Mouse (Mus musculus) liver, adult 2 months (tissue): ENCODE data around the gene Olfr1348.
A peak's percentile ranks its signal among the peaks of the same experiment; 100 is the strongest.

Experiments
- CTCF ChIP-seq: fragments of 200-500 bp; IDR thresholded peaks from 2 replicates; pipeline ENCODE4 v1.5.1; 2011; ENCODE audit warnings: low read depth, low read length, control low read depth
- POLR2A ChIP-seq: fragments of 200-500 bp; IDR thresholded peaks from 2 replicates; pipeline ENCODE4 v1.6.1; 2011; ENCODE audit warnings: low read length, control low read depth; ENCODE audit not compliant: insufficient read depth; ENCODE audit errors: extremely low read depth

DNA sequence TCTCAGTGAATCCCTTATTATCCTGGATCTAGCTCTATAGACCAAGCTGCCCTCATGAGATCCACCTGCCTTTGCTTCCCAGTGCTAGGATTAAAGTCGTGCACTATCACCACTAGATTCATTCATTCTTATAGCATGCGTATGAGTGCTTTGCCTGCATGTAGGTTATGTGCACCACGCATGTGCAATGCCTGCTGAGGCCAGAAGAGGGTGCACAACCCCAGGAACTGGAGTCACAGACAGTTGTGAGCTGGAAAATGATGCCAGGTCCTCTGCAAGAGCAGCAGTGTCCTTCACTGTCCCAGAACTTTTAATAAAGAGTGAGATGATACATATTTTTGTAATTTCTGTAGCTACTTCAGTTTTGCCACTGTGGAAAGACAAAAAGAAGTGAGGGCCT is 16.5 kb upstream of the Olfr1348 start:
- TF ChIP-seq POLR2A (no peak), CTCF (peak; percentile 27; the same call in 1 of the 2 replicates)
